Mouse (Mus musculus) myocyte (in vitro differentiated cells): ENCODE data around the gene Gm20388.

Experiments used
- E2F4 ChIP-seq: IDR thresholded peaks from one replicate; pipeline ENCODE4 v1.6.1; 2011; ENCODE audit warnings: mild to moderate bottlenecking, control low read depth, moderate library complexity; ENCODE audit not compliant: insufficient read depth
- MAX ChIP-seq: IDR thresholded peaks from one replicate; pipeline ENCODE4 v1.6.1; 2011; ENCODE audit warnings: low read depth, mild to moderate bottlenecking, control low read depth
- MYOD1 ChIP-seq, 3 experiments: IDR thresholded peaks; one replicate each; pipeline ENCODE4 v1.6.1; 2011; ENCODE audit warnings: control low read depth in 2 of 3, low read depth in 2 of 3, mild to moderate bottlenecking in 2 of 3, moderate library complexity in 1 of 3; ENCODE audit not compliant: insufficient read length in 2 of 3, control insufficient read depth in 1 of 3
- MYOG ChIP-seq, 3 experiments: IDR thresholded peaks; one replicate each; pipeline ENCODE4 v1.6.1; 2011; ENCODE audit warnings: control low read depth in 2 of 3, low read depth in 2 of 3, mild to moderate bottlenecking in 2 of 3; ENCODE audit not compliant: insufficient read length in 2 of 3, control insufficient read depth in 1 of 3, insufficient read depth in 1 of 3
- POLR2A ChIP-seq: IDR thresholded peaks from one replicate; pipeline ENCODE4 v1.6.1; 2011; ENCODE audit warnings: low read depth, mild to moderate bottlenecking, control low read depth, moderate library complexity; ENCODE audit not compliant: insufficient read length
- SRF ChIP-seq: IDR thresholded peaks from one replicate; pipeline ENCODE4 v1.6.1; 2011; ENCODE audit warnings: low read depth; ENCODE audit not compliant: control insufficient read depth, insufficient read length
- TCF3 ChIP-seq: IDR thresholded peaks from one replicate; pipeline ENCODE4 v1.6.1; 2011; ENCODE audit warnings: low read depth, control low read depth; ENCODE audit not compliant: insufficient read length
- USF1 ChIP-seq: IDR thresholded peaks from one replicate; pipeline ENCODE4 v1.6.1; 2011; ENCODE audit warnings: low read depth, mild to moderate bottlenecking, control low read depth, moderate library complexity

DNA sequence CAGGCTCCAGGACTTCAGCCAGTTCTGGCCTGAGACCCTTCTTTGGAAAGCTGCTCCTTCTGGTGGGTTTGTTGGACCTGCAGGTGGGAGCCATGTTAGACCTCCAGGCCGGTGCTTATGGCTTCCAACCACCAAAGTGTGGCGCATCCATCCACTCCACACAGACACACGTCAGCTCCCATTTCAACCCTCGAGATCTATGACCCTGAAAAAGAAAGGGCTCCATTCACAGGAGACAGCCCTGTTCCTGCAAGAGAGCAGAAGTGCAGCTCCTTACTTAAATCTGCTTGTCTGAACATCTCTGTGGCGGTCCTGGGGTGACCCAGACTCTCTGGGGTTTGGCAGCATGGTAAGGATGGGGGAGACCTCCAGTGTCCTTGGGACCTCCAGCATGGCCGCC is 1182.9 kb downstream of the Gm20388 start:
- no peak for TF ChIP-seq POLR2A
- TF ChIP-seq MAX: no peak
- no peak for TF ChIP-seq USF1
- no peak for TF ChIP-seq SRF
- TF ChIP-seq MYOD1 (IDR thresholded peaks at IDR 0.05; ENCODE audit: control insufficient read depth in 1 of 3, insufficient read length in 2 of 3, low read depth in 2 of 3): no peak
- TF ChIP-seq E2F4: no peak
- no peak for TF ChIP-seq MYOG (IDR thresholded peaks at IDR 0.05; ENCODE audit: control insufficient read depth in 1 of 3, insufficient read depth in 1 of 3, insufficient read length in 2 of 3, low read depth in 2 of 3)
- no peak for TF ChIP-seq TCF3
